Mouse (Mus musculus): ENCODE results near the gene Nupl1. TPM values are rescaled to one million over a fixed set of nuclear protein-coding genes. Genes with fewer than 3 reads are reported as not detected.
A peak's percentile ranks its signal among the peaks of the same experiment; 100 is the strongest.

The Nupl1 gene
- polyA plus RNA-seq, 1 experiment from 2014 or later = not detected

- no peaks in the 10 kb centered on the region for H3K9me3 ChIP-seq (replicated peaks)
- no peaks in the 10 kb centered on the region for H3K27me3 ChIP-seq (ENCODE audit: low read depth, poor library complexity, severe bottlenecking)
- no peak overlapping the region for H3K27ac ChIP-seq (replicated peaks)
- H3K4me1 ChIP-seq = no peaks in the 10 kb centered on the region
- WGBS = 86% methylated on average over 1 of the region's 1 CpGs
- peaks cover 31% of the 10 kb centered on the region for H3K36me3 ChIP-seq
- no peak for DNase-seq (ENCODE audit: low spot score)
- H3K4me3 ChIP-seq = no peak overlapping the region
Observed at GRCm38 (mm10) chr14:60214040-60214439, 37.2 kb downstream of the Nupl1 start.

GRCm38 (mm10) chr14:60209166-60209565 lies 42.1 kb downstream of the Nupl1 start:
- no peak overlapping the region for H3K27ac ChIP-seq (replicated peaks)
- no peaks in the 10 kb centered on the region for H3K9me3 ChIP-seq (replicated peaks)
- H3K36me3 ChIP-seq = no peaks in the 10 kb centered on the region
- no peak for DNase-seq (ENCODE audit: low spot score)
- no peaks in the 10 kb centered on the region for H3K27me3 ChIP-seq (ENCODE audit: low read depth, poor library complexity, severe bottlenecking)
- WGBS = 89% methylated on average over 7 of the region's 7 CpGs
- H3K4me3 ChIP-seq = no peak overlapping the region
- H3K4me1 ChIP-seq = peaks cover 11% of the 10 kb centered on the region

GRCm38 (mm10) chr14:60204993-60205392 lies 46.2 kb downstream of the Nupl1 start:
- Histone ChIP-seq H3K27ac (replicated peaks) (no peak overlapping the region), H3K36me3 (no peaks in the 10 kb centered on the region), H3K4me1 (peaks cover 11% of the 10 kb centered on the region), H3K4me3 (no peak overlapping the region), H3K27me3 (ENCODE audit: low read depth, poor library complexity, severe bottlenecking) (no peaks in the 10 kb centered on the region), H3K9me3 (replicated peaks) (no peaks in the 10 kb centered on the region)
- WGBS = 94% methylated on average over 6 of the region's 6 CpGs
- no peak for DNase-seq (ENCODE audit: low spot score)

GRCm38 (mm10) chr14:60196884-60197283 lies 54.3 kb downstream of the Nupl1 start, which contains the start of gene Atp8a2:
Gene Atp8a2, minus strand, starts transcription at chr14:60197179.
- Histone ChIP-seq H3K27ac (replicated peaks) (no peak within 1 kb of the TSS), H3K27me3 (ENCODE audit: low read depth, poor library complexity, severe bottlenecking) (no peaks in the 10 kb centered on the region), H3K9me3 (replicated peaks) (no peaks in the 10 kb centered on the region), H3K36me3 (no peaks in the 10 kb centered on the region), H3K4me1 (no peaks in the 10 kb centered on the region), H3K4me3 (no peak within 1 kb of the TSS)
- whole genome bisulfite sequencing = 90% methylated on average over 7 of the region's 7 CpGs
- no peak for DNase-seq (ENCODE audit: low spot score)

- Histone ChIP-seq H3K4me3 (no peak overlapping the region), H3K36me3 (no peaks in the 10 kb centered on the region), H3K27ac (replicated peaks) (no peak overlapping the region), H3K4me1 (no peaks in the 10 kb centered on the region), H3K9me3 (replicated peaks) (no peaks in the 10 kb centered on the region), H3K27me3 (ENCODE audit: low read depth, poor library complexity, severe bottlenecking) (no peaks in the 10 kb centered on the region)
- no peak for DNase-seq (ENCODE audit: low spot score)
- 95% methylated on average over 5 of the region's 5 CpGs for WGBS
Observed at GRCm38 (mm10) chr14:60195999-60196398, 55.2 kb downstream of the Nupl1 start.

- Histone ChIP-seq H3K9me3 (replicated peaks) (no peaks in the 10 kb centered on the region), H3K27me3 (ENCODE audit: low read depth, poor library complexity, severe bottlenecking) (no peaks in the 10 kb centered on the region), H3K4me1 (no peaks in the 10 kb centered on the region), H3K4me3 (no peak overlapping the region), H3K27ac (replicated peaks) (no peak overlapping the region), H3K36me3 (no peaks in the 10 kb centered on the region)
- DNase-seq (ENCODE audit: low spot score) = no peak
- 76% methylated on average over 1 of the region's 1 CpGs for WGBS
Observed at GRCm38 (mm10) chr14:60194606-60195005, 56.6 kb downstream of the Nupl1 start.

- WGBS = 90% methylated on average over 5 of the region's 5 CpGs
- Histone ChIP-seq H3K27me3 (ENCODE audit: low read depth, poor library complexity, severe bottlenecking) (no peaks in the 10 kb centered on the region), H3K36me3 (no peaks in the 10 kb centered on the region), H3K4me3 (no peak overlapping the region), H3K4me1 (no peaks in the 10 kb centered on the region), H3K9me3 (replicated peaks) (no peaks in the 10 kb centered on the region), H3K27ac (replicated peaks) (no peak overlapping the region)
- DNase-seq (ENCODE audit: low spot score) = no peak
Observed at GRCm38 (mm10) chr14:60189771-60190170, 61.5 kb downstream of the Nupl1 start.

GRCm38 (mm10) chr14:60188201-60188825 lies 62.9 kb downstream of the Nupl1 start:
- Histone ChIP-seq H3K4me3 (no peak overlapping the region), H3K27ac (replicated peaks) (no peak overlapping the region), H3K27me3 (ENCODE audit: low read depth, poor library complexity, severe bottlenecking) (no peaks in the 10 kb centered on the region), H3K36me3 (no peaks in the 10 kb centered on the region), H3K4me1 (no peaks in the 10 kb centered on the region), H3K9me3 (replicated peaks) (no peaks in the 10 kb centered on the region)
- DNase-seq (ENCODE audit: low spot score) = no peak
- 84% methylated on average over 5 of the region's 5 CpGs for WGBS

GRCm38 (mm10) chr14:60181306-60181705 lies 69.9 kb downstream of the Nupl1 start:
- Histone ChIP-seq H3K27ac (replicated peaks) (no peak overlapping the region), H3K9me3 (replicated peaks) (no peaks in the 10 kb centered on the region), H3K27me3 (ENCODE audit: low read depth, poor library complexity, severe bottlenecking) (peaks cover 41% of the 10 kb centered on the region), H3K36me3 (no peaks in the 10 kb centered on the region), H3K4me3 (no peak overlapping the region), H3K4me1 (peaks cover 15% of the 10 kb centered on the region)
- DNase-seq (ENCODE audit: low spot score) = no peak
- 98% methylated on average over 2 of the region's 2 CpGs for WGBS

- H3K4me1 ChIP-seq = peaks cover 15% of the 10 kb centered on the region
- no peaks in the 10 kb centered on the region for H3K36me3 ChIP-seq
- peaks cover 68% of the 10 kb centered on the region for H3K27me3 ChIP-seq (ENCODE audit: low read depth, poor library complexity, severe bottlenecking)
- no peak for DNase-seq (ENCODE audit: low spot score)
- no peak overlapping the region for H3K27ac ChIP-seq (replicated peaks)
- no peaks in the 10 kb centered on the region for H3K9me3 ChIP-seq (replicated peaks)
- 49% methylated on average over 2 of the region's 2 CpGs for WGBS
- no peak overlapping the region for H3K4me3 ChIP-seq
Observed at GRCm38 (mm10) chr14:60178571-60178955, 72.7 kb downstream of the Nupl1 start.

GRCm38 (mm10) chr14:60177614-60178570 lies 73.3 kb downstream of the Nupl1 start:
- Histone ChIP-seq H3K4me1 (peaks cover 17% of the 10 kb centered on the region), H3K27me3 (ENCODE audit: low read depth, poor library complexity, severe bottlenecking) (peaks cover 72% of the 10 kb centered on the region), H3K36me3 (no peaks in the 10 kb centered on the region), H3K4me3 (peak overlapping the region; percentile 86), H3K9me3 (replicated peaks) (no peaks in the 10 kb centered on the region), H3K27ac (replicated peaks) (peak overlapping the region; percentile 85)
- DNase-seq (ENCODE audit: low spot score) = peak; percentile 53
- WGBS = 21% methylated on average over 36 of the region's 37 CpGs

GRCm38 (mm10) chr14:60176891-60177613 lies 74.2 kb downstream of the Nupl1 start:
- H3K4me1 ChIP-seq = peaks cover 21% of the 10 kb centered on the region
- H3K27ac ChIP-seq (replicated peaks) = peak overlapping the region; percentile 85
- WGBS = under 1% methylated on average over 77 of the region's 84 CpGs
- H3K36me3 ChIP-seq = no peaks in the 10 kb centered on the region
- DNase-seq (ENCODE audit: low spot score) = peak; percentile 57
- no peaks in the 10 kb centered on the region for H3K9me3 ChIP-seq (replicated peaks)
- peaks cover 72% of the 10 kb centered on the region for H3K27me3 ChIP-seq (ENCODE audit: low read depth, poor library complexity, severe bottlenecking)
- H3K4me3 ChIP-seq = peak overlapping the region; percentile 86
